Mouse (Mus musculus): Measurements from ENCODE around the gene Ndufb7. TPM values are rescaled to one million over a fixed set of nuclear protein-coding genes. Genes with fewer than 3 reads are reported as not detected.
"Not testable (repeated sequence)": the region's sequence is repeated elsewhere in the genome, so short reads cannot be mapped to it uniquely, and the experiment has no call there.

The Ndufb7 gene
- polyA plus RNA-seq (2015; fragmentation: Nextera tagmentation; extraction: Ambion mirVana) = 354 and 397 TPM in 2 replicates

DNA sequence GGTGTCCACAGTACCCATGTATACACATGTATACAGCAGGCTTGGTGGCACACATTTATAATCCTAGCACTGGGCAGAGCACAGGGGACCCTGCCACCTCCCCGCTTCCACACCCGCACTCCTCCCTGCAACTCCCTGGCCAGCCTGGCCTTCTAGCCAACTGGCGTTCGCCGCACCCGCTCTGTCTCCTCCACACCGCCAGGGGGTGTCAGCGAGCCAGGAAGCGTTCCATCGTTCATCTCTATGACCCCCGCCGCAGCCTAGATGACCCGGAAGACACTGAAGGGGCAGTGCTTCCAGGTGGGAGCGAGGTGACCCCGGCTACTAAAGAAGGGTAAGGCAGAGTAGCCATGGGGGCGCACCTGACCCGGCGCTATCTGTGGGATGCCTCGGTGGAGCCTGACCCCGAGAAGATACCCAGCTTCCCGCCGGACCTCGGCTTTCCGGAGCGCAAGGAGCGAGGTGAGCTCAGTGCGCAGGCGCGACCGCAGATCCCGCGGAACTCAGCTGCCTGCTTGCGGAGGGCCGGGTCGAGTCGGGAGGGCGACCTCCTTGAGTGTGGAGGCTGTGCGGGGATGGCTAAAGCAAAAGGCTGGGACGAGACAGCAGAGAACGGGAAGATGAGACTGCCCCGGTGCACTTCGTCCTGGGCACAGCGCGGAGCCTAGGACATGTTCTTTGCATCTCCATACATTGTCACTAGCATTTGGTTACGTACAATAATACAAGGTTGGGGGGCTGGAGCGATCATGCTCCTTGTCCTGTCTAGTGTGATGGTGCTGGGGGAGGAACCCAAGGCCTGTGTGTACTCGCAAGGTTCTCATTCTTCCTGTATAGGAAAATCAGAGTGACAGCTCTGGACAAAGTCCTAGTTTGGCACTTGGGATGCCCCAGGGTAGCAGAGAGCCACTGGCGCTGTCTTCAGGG lies at the start of gene Ndufb7:
Ndufb7 (plus strand) TSS at position 203 of the 927 bp plus-strand sequence.
- under 1% methylated on average over 48 of the region's 48 CpGs for WGBS
- peak within 1 kb of the TSS; percentile 96 for H3K4me2 ChIP-seq
- H3K27me3 ChIP-seq = no peaks in the 10 kb centered on the region
- peak within 1 kb of the TSS; percentile 66 for H3K4me3 ChIP-seq
- ATAC-seq (ENCODE audit: low read depth) = peak; percentile 87
- peak within 1 kb of the TSS; percentile 84 for H3K27ac ChIP-seq (replicated peaks)
- no peaks in the 10 kb centered on the region for H3K9me3 ChIP-seq
- H3K36me3 ChIP-seq = peaks cover 21% of the 10 kb centered on the region
- H3K4me1 ChIP-seq (replicated peaks) = peaks cover 23% of the 10 kb centered on the region
- H3K9ac ChIP-seq = peak within 1 kb of the TSS; percentile 81

- Histone ChIP-seq H3K36me3 (no peaks in the 10 kb centered on the region), H3K4me2 (no peak overlapping the region), H3K27me3 (no peaks in the 10 kb centered on the region), H3K4me3 (no peak overlapping the region), H3K27ac (replicated peaks) (no peak overlapping the region), H3K9me3 (peaks cover 10% of the 10 kb centered on the region; the same call in 1 of the 2 replicates), H3K4me1 (replicated peaks) (no peaks in the 10 kb centered on the region), H3K9ac (no peak overlapping the region)
- no peak for ATAC-seq (ENCODE audit: low read depth)
- WGBS = 76% methylated on average over 3 of the region's 3 CpGs
These were observed 46.0 kb upstream of the Ndufb7 start for GRCm38 (mm10) chr8:83520432-83520831.

GRCm38 (mm10) chr8:83520907-83521306 lies 45.6 kb upstream of the Ndufb7 start:
- not testable (repeated sequence) for H3K4me2 ChIP-seq; H3K36me3 ChIP-seq; H3K9ac ChIP-seq; ATAC-seq (ENCODE audit: low read depth); H3K27ac ChIP-seq (replicated peaks); H3K4me1 ChIP-seq (replicated peaks); H3K4me3 ChIP-seq; H3K27me3 ChIP-seq
- 81% methylated on average over 3 of the region's 3 CpGs for WGBS
- H3K9me3 ChIP-seq = peaks cover 10% of the 10 kb centered on the region; the same call in 1 of the 2 replicates

- no peak for ATAC-seq (ENCODE audit: low read depth)
- H3K36me3 ChIP-seq = no peaks in the 10 kb centered on the region
- H3K27ac ChIP-seq (replicated peaks) = no peak overlapping the region
- H3K4me3 ChIP-seq = no peak overlapping the region
- peaks cover 10% of the 10 kb centered on the region; the same call in 1 of the 2 replicates for H3K9me3 ChIP-seq
- no peak overlapping the region for H3K4me2 ChIP-seq
- no peaks in the 10 kb centered on the region for H3K27me3 ChIP-seq
- H3K4me1 ChIP-seq (replicated peaks) = no peaks in the 10 kb centered on the region
- 27% methylated on average over 1 of the region's 1 CpGs for WGBS
- H3K9ac ChIP-seq = no peak overlapping the region
These were observed 45.2 kb upstream of the Ndufb7 start for GRCm38 (mm10) chr8:83521310-83521709.

DNA sequence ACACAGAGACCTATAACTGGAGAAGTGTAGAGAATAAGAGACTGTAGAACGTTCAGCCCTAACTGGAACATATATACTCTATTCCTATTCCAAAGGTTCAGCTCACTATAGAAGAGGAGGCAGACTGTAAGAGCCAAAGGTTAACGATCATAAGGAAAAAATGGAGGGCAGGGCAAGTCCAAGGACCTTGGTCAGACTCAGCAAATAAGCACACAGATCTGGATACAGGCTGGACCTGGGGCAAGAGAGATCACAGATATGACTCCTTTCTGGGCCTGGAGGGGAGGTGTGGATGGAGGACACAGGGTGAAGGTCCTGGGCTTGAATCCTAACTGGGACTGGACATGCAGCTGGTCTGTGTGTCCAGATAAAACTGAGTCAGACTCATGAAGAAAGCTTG lies 31.7 kb upstream of the Ndufb7 start:
- no peaks in the 10 kb centered on the region for H3K36me3 ChIP-seq
- ATAC-seq (ENCODE audit: low read depth) = no peak
- H3K4me1 ChIP-seq (replicated peaks) = no peaks in the 10 kb centered on the region
- no peak overlapping the region for H3K4me2 ChIP-seq
- no peaks in the 10 kb centered on the region for H3K27me3 ChIP-seq
- H3K9me3 ChIP-seq = no peaks in the 10 kb centered on the region
- WGBS = 93% methylated on average over 2 of the region's 2 CpGs
- H3K4me3 ChIP-seq = no peak overlapping the region
- no peak overlapping the region for H3K27ac ChIP-seq (replicated peaks)
- no peak overlapping the region for H3K9ac ChIP-seq

GRCm38 (mm10) chr8:83535736-83536135 lies 30.7 kb upstream of the Ndufb7 start, which contains the start of gene Olfr370:
Olfr370 (plus strand) TSS chr8:83535780.
- H3K4me2 ChIP-seq = no peak within 1 kb of the TSS
- H3K27me3 ChIP-seq = no peaks in the 10 kb centered on the region
- H3K9me3 ChIP-seq = no peaks in the 10 kb centered on the region
- no peaks in the 10 kb centered on the region for H3K4me1 ChIP-seq (replicated peaks)
- H3K4me3 ChIP-seq = no peak within 1 kb of the TSS
- no peak within 1 kb of the TSS for H3K27ac ChIP-seq (replicated peaks)
- ATAC-seq (ENCODE audit: low read depth) = no peak
- H3K36me3 ChIP-seq = no peaks in the 10 kb centered on the region
- 78% methylated on average over 3 of the region's 3 CpGs for WGBS
- no peak within 1 kb of the TSS for H3K9ac ChIP-seq

DNA sequence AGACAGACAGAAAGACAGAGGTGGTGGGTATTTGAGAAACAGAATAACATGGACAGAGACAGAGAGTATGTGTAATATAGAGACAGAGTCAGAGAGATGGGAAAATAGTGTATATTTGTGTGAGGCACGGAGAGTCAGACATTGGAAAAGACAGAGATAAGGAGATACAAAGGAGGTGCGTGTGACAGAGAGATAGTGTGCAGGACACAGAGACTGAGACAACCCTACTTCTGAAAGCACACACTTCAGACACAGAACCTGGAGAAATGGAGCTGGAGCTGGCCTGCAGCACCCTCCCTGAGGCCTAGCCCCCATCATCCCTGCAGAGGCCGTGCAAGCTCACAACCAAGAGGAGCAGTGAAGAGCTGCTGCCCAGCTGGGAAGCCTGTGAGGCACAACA lies 3.8 kb upstream of the Ndufb7 start:
- no peak for ATAC-seq (ENCODE audit: low read depth)
- no peak overlapping the region for H3K4me3 ChIP-seq
- H3K36me3 ChIP-seq = no peaks in the 10 kb centered on the region
- WGBS = 87% methylated on average over 3 of the region's 3 CpGs
- no peak overlapping the region for H3K9ac ChIP-seq
- no peak overlapping the region for H3K27ac ChIP-seq (replicated peaks)
- H3K9me3 ChIP-seq = no peaks in the 10 kb centered on the region
- no peaks in the 10 kb centered on the region for H3K27me3 ChIP-seq
- H3K4me1 ChIP-seq (replicated peaks) = peaks cover 6% of the 10 kb centered on the region
- H3K4me2 ChIP-seq = no peak overlapping the region

DNA sequence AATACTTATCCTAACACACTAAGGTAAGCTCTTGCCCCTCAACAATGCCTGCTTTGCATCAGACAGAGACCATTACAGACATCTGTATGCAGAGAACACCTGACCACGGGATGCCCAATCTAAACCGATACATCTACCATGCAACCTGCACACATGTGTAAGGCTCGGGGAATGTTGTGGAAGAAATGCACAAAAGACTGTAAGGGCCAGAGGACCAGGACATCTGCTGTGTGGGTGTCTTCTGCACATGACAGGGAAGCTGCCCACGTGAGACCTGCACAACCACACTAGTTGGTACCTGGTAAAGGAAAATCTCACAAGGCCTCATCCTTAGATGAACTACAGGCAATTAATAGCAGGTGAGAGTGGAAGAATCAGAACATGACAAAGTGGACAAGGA lies 3.2 kb upstream of the Ndufb7 start:
- H3K9me3 ChIP-seq = no peaks in the 10 kb centered on the region

DNA sequence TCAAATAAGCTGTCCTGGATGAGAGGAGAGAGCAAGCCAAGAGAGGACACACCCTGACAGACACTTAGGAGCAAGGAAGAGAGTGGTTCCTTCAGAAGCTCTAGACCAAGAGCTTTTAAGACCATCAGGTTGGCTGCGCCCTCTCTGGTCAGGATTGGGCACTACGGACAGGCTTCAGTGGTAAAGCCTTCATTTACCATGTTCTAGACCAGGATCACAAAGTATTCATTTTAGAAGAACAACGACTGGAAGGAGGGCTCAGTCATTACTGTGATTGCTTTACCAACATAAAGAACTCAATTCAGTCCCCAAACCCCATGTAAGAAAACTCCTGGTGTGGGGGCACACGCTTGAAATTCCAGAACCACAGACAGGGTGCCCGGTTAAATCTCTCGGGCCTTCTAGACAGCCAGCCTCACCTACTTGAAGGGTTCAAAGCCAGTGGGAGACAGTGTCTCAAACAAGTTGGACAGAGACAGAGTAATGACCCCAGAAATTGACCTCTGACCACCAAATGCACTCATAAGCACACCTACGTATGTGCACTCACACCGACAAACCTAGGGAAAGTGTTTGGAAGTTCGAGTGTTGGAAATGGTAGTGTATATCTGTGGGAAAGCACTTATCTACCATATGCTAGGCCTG lies 618 bp upstream of the Ndufb7 start:
- Histone ChIP-seq H3K36me3 (peaks cover 12% of the 10 kb centered on the region), H3K4me1 (replicated peaks) (peaks cover 23% of the 10 kb centered on the region), H3K9me3 (no peaks in the 10 kb centered on the region), H3K27ac (replicated peaks) (no peak overlapping the region), H3K4me3 (no peak overlapping the region; the same call in 1 of the 2 replicates), H3K9ac (no peak overlapping the region), H3K27me3 (no peaks in the 10 kb centered on the region), H3K4me2 (no peak overlapping the region)
- ATAC-seq (ENCODE audit: low read depth) = peak; percentile 4
- WGBS = 77% methylated on average over 9 of the region's 9 CpGs

More for the DNA sequence above, 3.2 kb upstream of the Ndufb7 start:
- Histone ChIP-seq H3K27ac (replicated peaks) (no peak overlapping the region), H3K36me3 (no peaks in the 10 kb centered on the region), H3K9ac (no peak overlapping the region), H3K4me2 (no peak overlapping the region), H3K4me3 (no peak overlapping the region), H3K27me3 (no peaks in the 10 kb centered on the region), H3K4me1 (replicated peaks) (peaks cover 12% of the 10 kb centered on the region)
- ATAC-seq (ENCODE audit: low read depth) = no peak
- 71% methylated on average over 4 of the region's 4 CpGs for WGBS

GRCm38 (mm10) chr8:83567668-83568067 lies 1.2 kb downstream of the Ndufb7 start:
- ATAC-seq (ENCODE audit: low read depth) = no peak
- Histone ChIP-seq H3K27me3 (no peaks in the 10 kb centered on the region), H3K4me3 (peak overlapping the region; percentile 66), H3K9ac (peak overlapping the region; percentile 81), H3K27ac (replicated peaks) (no peak overlapping the region), H3K4me2 (peak overlapping the region; percentile 96), H3K4me1 (replicated peaks) (peaks cover 23% of the 10 kb centered on the region), H3K9me3 (no peaks in the 10 kb centered on the region), H3K36me3 (peaks cover 30% of the 10 kb centered on the region)
- WGBS = 62% methylated on average over 3 of the region's 3 CpGs

DNA sequence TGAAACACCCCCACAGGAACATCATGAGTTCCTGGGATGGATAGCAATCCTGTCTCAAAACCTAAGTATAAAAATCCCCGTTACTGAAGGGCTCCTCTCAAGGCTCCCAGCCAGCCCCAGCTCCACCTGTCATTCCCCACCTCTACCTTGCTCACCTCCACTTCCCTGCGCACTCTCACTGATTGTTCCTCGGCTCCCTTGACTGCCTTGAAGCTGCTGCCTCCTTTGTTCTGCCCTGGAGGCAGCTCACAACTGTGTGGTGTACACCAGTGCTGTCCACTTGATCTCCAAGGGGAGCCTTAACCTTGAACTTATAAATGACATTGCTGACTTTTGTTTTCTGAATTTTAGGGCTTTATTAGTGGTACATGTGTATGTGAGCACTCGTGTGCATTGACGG lies 1.7 kb downstream of the Ndufb7 start:
- peak overlapping the region; percentile 81 for H3K9ac ChIP-seq
- peaks cover 35% of the 10 kb centered on the region for H3K36me3 ChIP-seq
- peaks cover 23% of the 10 kb centered on the region for H3K4me1 ChIP-seq (replicated peaks)
- WGBS = 81% methylated on average over 5 of the region's 5 CpGs
- peak overlapping the region; percentile 96 for H3K4me2 ChIP-seq
- H3K9me3 ChIP-seq = no peaks in the 10 kb centered on the region
- H3K4me3 ChIP-seq = peak overlapping the region; percentile 66; the same call in 1 of the 2 replicates
- ATAC-seq (ENCODE audit: low read depth) = no peak
- no peaks in the 10 kb centered on the region for H3K27me3 ChIP-seq
- no peak overlapping the region for H3K27ac ChIP-seq (replicated peaks)

DNA sequence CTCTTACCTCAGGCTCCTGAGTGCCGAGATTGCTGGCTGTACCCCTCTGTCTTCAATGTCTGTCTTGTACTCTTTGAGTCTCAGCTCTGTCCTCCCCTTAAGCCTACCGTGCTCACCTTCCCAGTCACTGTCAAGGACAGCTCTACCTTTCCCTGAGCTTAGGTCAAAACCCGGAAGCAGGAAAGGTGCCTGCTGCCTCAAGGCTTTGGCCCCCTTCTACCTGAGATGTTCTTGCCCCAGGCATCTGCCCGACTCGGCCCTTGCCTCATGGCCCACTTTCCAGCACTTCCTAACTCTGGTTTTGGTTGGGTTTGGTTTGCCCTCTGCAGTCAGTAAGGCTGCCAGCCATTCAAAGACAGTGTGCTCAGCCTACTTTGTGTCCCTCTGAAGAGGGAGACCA lies 2.3 kb downstream of the Ndufb7 start:
- Histone ChIP-seq H3K9ac (no peak overlapping the region), H3K27ac (replicated peaks) (no peak overlapping the region), H3K4me3 (no peak overlapping the region), H3K4me2 (no peak overlapping the region), H3K9me3 (no peaks in the 10 kb centered on the region), H3K36me3 (peaks cover 41% of the 10 kb centered on the region), H3K4me1 (replicated peaks) (peaks cover 23% of the 10 kb centered on the region), H3K27me3 (no peaks in the 10 kb centered on the region)
- ATAC-seq (ENCODE audit: low read depth) = no peak
- WGBS = 76% methylated on average over 5 of the region's 5 CpGs
